In the genomic region with DNA sequence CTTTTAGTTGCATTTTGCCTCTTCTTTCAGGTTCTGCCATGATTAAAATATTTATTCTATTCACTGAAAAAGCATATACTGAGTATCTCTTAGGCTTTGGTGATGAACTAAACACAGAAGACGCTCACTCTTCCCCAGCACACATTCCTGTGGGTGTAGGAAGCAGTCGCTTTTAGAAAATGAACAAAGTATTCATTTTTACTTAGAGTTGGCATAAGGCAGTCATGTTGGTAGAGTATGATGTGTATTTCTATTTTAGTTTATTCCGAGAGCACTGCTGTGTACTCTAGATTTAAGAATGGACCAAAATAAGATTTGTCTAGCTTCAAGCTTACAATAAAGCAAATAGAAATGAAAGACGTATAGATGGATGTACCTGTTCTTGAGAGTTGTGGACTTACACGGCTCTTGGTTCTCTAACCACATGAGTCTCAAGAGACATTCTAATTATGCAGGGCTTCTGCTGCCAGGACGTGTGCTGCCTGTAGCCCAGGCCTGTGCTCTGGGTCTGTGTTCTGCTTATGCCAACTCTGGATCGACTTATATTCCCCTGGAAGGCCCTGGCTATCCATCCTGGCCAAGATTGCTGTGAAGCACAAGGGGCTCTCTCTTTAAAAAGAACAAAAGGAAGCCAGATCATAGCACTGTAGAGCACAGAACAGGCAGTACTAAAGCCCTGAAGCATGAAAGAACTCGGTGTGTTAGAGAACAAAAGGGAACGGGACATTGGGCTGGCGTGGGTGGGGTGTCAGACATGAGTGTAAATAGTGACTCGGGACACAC, we compare ENCODE assay signal across 15 mouse cellular contexts.
DNase-seq lines count a peak whose midpoint lies in the region; ATAC-seq lines count a peak whose summit lies in the region.
"Had no signal": no experiment of that assay in that cellular context is flagged by ENCODE, and none has a peak within 500 bp of the region (broad histone marks: within the 10 kb centered on the region; RNA-seq: fewer than 3 reads in every experiment).

No protein-coding gene starts in this region.

- no peaks in the 10 kb centered on the region for H3K27me3 ChIP-seq in midbrain, embryonic 16.5 days (ENCODE audit: control insufficient read depth, insufficient read depth, low read depth, low read length)
- H3K27me3 ChIP-seq: limb, embryonic 13.5 days had no signal

- H3K4me1 ChIP-seq in midbrain, embryonic 16.5 days (ENCODE audit: control insufficient read depth, insufficient read depth, low read length) = no peaks in the 10 kb centered on the region
- H3K4me1 ChIP-seq: limb, embryonic 13.5 days had no signal

- peak; percentile 17 for DNase-seq in cerebellum, adult 9-10 months
- DNase-seq in cerebellum, postnatal 25 days = no peak
- DNase-seq in layer of hippocampus, adult 11-12 months (ENCODE audit: low spot score) = peak; percentile 57
- DNase-seq in layer of hippocampus, postnatal 25 days (ENCODE audit: extremely low spot score in 1 of 2, low spot score in 1 of 2) = no peak
- peak; percentile 67 to 72 for DNase-seq in B cell, adult 2 months
- no peak for DNase-seq in thymus, postnatal 10 days (ENCODE audit: low spot score in 2 of 2)
- no peak for DNase-seq in kidney, postnatal 36 days
- DNase-seq: kidney, postnatal 4 days; lung, embryonic 14.5 days had no signal

- no peak overlapping the region for H3K4me3 ChIP-seq in midbrain, embryonic 16.5 days (ENCODE audit: low read depth, low read length)
- H3K4me3 ChIP-seq: limb, embryonic 13.5 days had no signal

- H3K9ac ChIP-seq in midbrain, embryonic 16.5 days (ENCODE audit: low read depth, low read length) = no peak overlapping the region
- H3K9ac ChIP-seq: limb, embryonic 13.5 days; lung, embryonic 14.5 days had no signal

- WGBS in midbrain, embryonic 16.5 days = 51% methylated on average over 11 of the region's 11 CpGs

- no peak overlapping the region for H3K27ac ChIP-seq in midbrain, embryonic 16.5 days (ENCODE audit: low read length)
- H3K27ac ChIP-seq: limb, embryonic 13.5 days had no signal

- H3K4me2 ChIP-seq in midbrain, embryonic 16.5 days (ENCODE audit: low read length) = no peak overlapping the region
- H3K4me2 ChIP-seq: heart, embryonic 11.5 days; limb, embryonic 13.5 days; lung, embryonic 14.5 days had no signal

- peak; percentile 62; the same call in 1 of the 2 replicates for ATAC-seq in midbrain, embryonic 16.5 days
- ATAC-seq: activated CD4-positive, CD25-positive, alpha-beta regulatory T cell, adult 4 months; inflammation-experienced regulatory T-cells, adult 6 months had no signal

- H3K9me3 ChIP-seq in midbrain, embryonic 16.5 days (replicated peaks; ENCODE audit: control insufficient read depth, low read length, poor library complexity, severe bottlenecking) = no peaks in the 10 kb centered on the region
- H3K9me3 ChIP-seq: G1E; limb, embryonic 13.5 days had no signal

- no peaks in the 10 kb centered on the region for H3K36me3 ChIP-seq in midbrain, embryonic 16.5 days (ENCODE audit: control insufficient read depth, insufficient read depth, low read length)
- H3K36me3 ChIP-seq: G1E; limb, embryonic 13.5 days had no signal

Comparison
In these comparisons a context has a peak if more than half of its experiments do, and no peak if none do; other contexts are left out.
1. DNase-seq: peak in cerebellum, adult 9-10 months (single experiment), layer of hippocampus, adult 11-12 months (single experiment) and B cell, adult 2 months (2 of 2); none in cerebellum, postnatal 25 days (0 of 2), layer of hippocampus, postnatal 25 days (0 of 2), thymus, postnatal 10 days (0 of 2) and kidney, postnatal 36 days (0 of 2).